Mouse (Mus musculus) heart, postnatal 10 days (tissue): Measurements from ENCODE around the gene Pex13. TPM values are rescaled to one million over a fixed set of nuclear protein-coding genes. Genes with fewer than 3 reads are reported as not detected.

Source experiments
- DNase-seq, 2 experiments: peaks; one replicate each; pipeline ENCODE4 v3.0.0; 2021
- intact Hi-C: fragments of 180-260 bp; cut with DNase I; formaldehyde crosslinking; loops from one replicate; pipeline ENCODE4 v1.15.1; 2025
- total RNA-seq, 2 experiments: library from RNA; stranded (reverse); gene quantifications; 2 replicates each; pipeline ENCODE4 v1.2.3; 2021

Pex13 gene
- 10 to 100 TPM; 26.2 to 27.8 TPM for total RNA-seq

GRCm38 (mm10) chr11:23665798-23666501, at the start of gene Pex13:
Gene Pex13 (minus strand): TSS chr11:23665959.
- intact Hi-C loops, result loop anchor here (2.0 to 5.0 kb wide), 2 partner anchors 33 to 106 kb away; partner anchors contain the start of genes 0610010F05Rik and Rel
- DNase-seq, result peak; percentile 94 to 95

GRCm38 (mm10) chr11:23712299-23712698, 46.5 kb upstream of the Pex13 start:
- intact Hi-C loops, result no loop called here
- DNase-seq, result no peak

GRCm38 (mm10) chr11:23704604-23705294, 39.0 kb upstream of the Pex13 start:
- DNase-seq, result no peak
- intact Hi-C loops, result no loop called here

- intact Hi-C loops, result no loop called here
Observed at GRCm38 (mm10) chr11:23701831-23702230, 36.1 kb upstream of the Pex13 start.

GRCm38 (mm10) chr11:23699414-23700095, 33.8 kb upstream of the Pex13 start:
- intact Hi-C loops, result no loop called here
- no peak for DNase-seq

More at GRCm38 (mm10) chr11:23701831-23702230, 36.1 kb upstream of the Pex13 start:
- no peak for DNase-seq

- intact Hi-C loops, result no loop called here
- no peak for DNase-seq
Observed at GRCm38 (mm10) chr11:23698526-23698925, 32.8 kb upstream of the Pex13 start.

- intact Hi-C loops, result no loop called here
- DNase-seq, result no peak
Observed at GRCm38 (mm10) chr11:23695847-23696246, 30.1 kb upstream of the Pex13 start.

GRCm38 (mm10) chr11:23693286-23693685, 27.5 kb upstream of the Pex13 start:
- intact Hi-C loops, result no loop called here
- DNase-seq, result no peak

GRCm38 (mm10) chr11:23688060-23688459, 22.3 kb upstream of the Pex13 start:
- intact Hi-C loops, result no loop called here
- no peak for DNase-seq

- no peak for DNase-seq
- intact Hi-C loops, result no loop called here
Observed at GRCm38 (mm10) chr11:23686671-23687070, 20.9 kb upstream of the Pex13 start.

GRCm38 (mm10) chr11:23682561-23682960, 16.8 kb upstream of the Pex13 start:
- intact Hi-C loops, result no loop called here
- DNase-seq, result no peak

- DNase-seq, result peak in 1 of 2 experiments; percentile 15
- intact Hi-C loops, result no loop called here
Observed at GRCm38 (mm10) chr11:23680435-23680950, 14.7 kb upstream of the Pex13 start.

- intact Hi-C loops, result loop anchor here (1.0 to 10.0 kb wide), 3 partner anchors 176 to 275 kb away; no protein-coding TSS in a partner anchor
- DNase-seq, result peak; percentile 68 to 81
Observed at GRCm38 (mm10) chr11:23679044-23679642, 13.4 kb upstream of the Pex13 start.

GRCm38 (mm10) chr11:23676100-23676499, 10.3 kb upstream of the Pex13 start:
- intact Hi-C loops, result loop anchor here (5.0 to 10.0 kb wide), 2 partner anchors 179 to 196 kb away; no protein-coding TSS in a partner anchor
- DNase-seq, result no peak

- intact Hi-C loops, result loop anchor here (10.0 kb wide), 1 partner anchor 182 kb away; no protein-coding TSS in a partner anchor
- DNase-seq, result no peak
Observed at GRCm38 (mm10) chr11:23672256-23672749, 6.5 kb upstream of the Pex13 start.

- intact Hi-C loops, result loop anchor here (5.0 kb wide), 1 partner anchor 105 kb away; the partner anchor contains the start of gene Rel
- peak in 1 of 2 experiments; percentile 15 for DNase-seq
Observed at GRCm38 (mm10) chr11:23667128-23667527, 1.4 kb upstream of the Pex13 start.

- no peak for DNase-seq
- intact Hi-C loops, result loop anchor here (5.0 kb wide), 1 partner anchor 106 kb away; the partner anchor contains the start of gene Rel
Observed at GRCm38 (mm10) chr11:23666526-23666925, 767 bp upstream of the Pex13 start.

GRCm38 (mm10) chr11:23665311-23665786, 410 bp downstream of the Pex13 start, which contains the start of gene Pus10:
Gene Pus10 (plus strand): TSS chr11:23665674.
- intact Hi-C loops, result loop anchor here (2.0 to 5.0 kb wide), 2 partner anchors 33 to 107 kb away; partner anchors contain the start of genes 0610010F05Rik and Rel
- no peak for DNase-seq

- intact Hi-C loops, result loop anchor here (2.0 kb wide), 1 partner anchor 31 kb away; the partner anchor contains the start of gene 0610010F05Rik
Observed at GRCm38 (mm10) chr11:23664232-23664631, 1.5 kb downstream of the Pex13 start.

GRCm38 (mm10) chr11:23657791-23658190, 8.0 kb downstream of the Pex13 start:
- intact Hi-C loops, result no loop called here
- DNase-seq, result no peak

More at GRCm38 (mm10) chr11:23664232-23664631, 1.5 kb downstream of the Pex13 start:
- no peak for DNase-seq
